Mouse (Mus musculus) testis, adult 2 months (tissue): ENCODE data around the gene BC030500. TPM values are rescaled to one million over a fixed set of nuclear protein-coding genes. Genes with fewer than 3 reads are reported as not detected.

Source experiments
- H3K27ac ChIP-seq: fragments of 200-500 bp; 2 replicates; pipeline ENCODE4 v1.5.1; 2012; ENCODE audit warnings: low read depth, low read length; ENCODE audit not compliant: control insufficient read depth, insufficient read depth
- H3K27me3 ChIP-seq: fragments of 200-500 bp; 2 replicates; pipeline ENCODE4 v1.6.1; 2012; ENCODE audit warnings: mild to moderate bottlenecking, low read length, moderate library complexity; ENCODE audit not compliant: control insufficient read depth, insufficient read depth
- H3K36me3 ChIP-seq: fragments of 200-500 bp; 2 replicates; pipeline ENCODE4 v1.6.1; 2012; ENCODE audit warnings: mild to moderate bottlenecking, low read length; ENCODE audit not compliant: control insufficient read depth, insufficient read depth
- H3K4me1 ChIP-seq: fragments of 200-500 bp; 2 replicates; pipeline ENCODE4 v1.6.1; 2012; ENCODE audit warnings: low read length; ENCODE audit not compliant: control insufficient read depth, insufficient read depth
- H3K4me3 ChIP-seq: fragments of 200-500 bp; 2 replicates; pipeline ENCODE4 v1.5.1; 2012; ENCODE audit warnings: low read depth, mild to moderate bottlenecking, low read length, moderate library complexity, mixed read lengths; ENCODE audit not compliant: control insufficient read depth
- CTCF ChIP-seq: fragments of 200-500 bp; IDR thresholded peaks from 2 replicates; pipeline ENCODE4 v1.5.1; 2012; ENCODE audit warnings: low read depth, mild to moderate bottlenecking, inconsistent platforms, low read length, moderate library complexity; ENCODE audit not compliant: control insufficient read depth, insufficient read depth, insufficient replicate concordance
- POLR2A ChIP-seq: fragments of 200-500 bp; IDR thresholded peaks from 2 replicates; pipeline ENCODE4 v1.6.1; 2012; ENCODE audit warnings: low read depth, mild to moderate bottlenecking, inconsistent platforms, low read length, moderate library complexity; ENCODE audit not compliant: control insufficient read depth
- polyA plus RNA-seq: library from polyadenylated mRNA; depleted of rRNA; stranded (reverse); fragments of >200 nt; gene quantifications from 2 replicates; pipeline ENCODE4 v1.2.3, GENCODE M21; 2012; rRNA removed

The BC030500 gene
- polyA plus RNA-seq, 1 experiment, result not detected

DNA sequence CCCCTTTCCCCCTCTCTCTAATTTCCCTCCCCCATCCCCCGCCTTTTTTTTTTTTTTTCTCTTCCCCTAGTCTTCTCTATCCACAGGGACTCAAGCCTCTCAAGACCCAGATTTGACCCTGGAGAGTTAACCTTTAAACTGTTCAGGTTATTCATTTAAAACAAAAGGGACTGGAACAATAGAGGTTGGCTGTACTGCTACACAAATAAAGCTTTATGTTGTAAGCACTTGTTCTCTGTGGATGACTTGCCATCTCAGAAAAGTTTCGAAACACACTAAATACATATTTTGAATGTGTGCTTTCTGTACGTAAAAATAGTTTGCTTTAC lies 2.0 kb downstream of the BC030500 start:
- Histone ChIP-seq H3K36me3 (no peaks in the 10 kb centered on the region), H3K27ac (no peak overlapping the region), H3K4me3 (no peak overlapping the region), H3K27me3 (no peaks in the 10 kb centered on the region), H3K4me1 (peaks cover 3% of the 10 kb centered on the region; the same call in 1 of the 2 replicates)
- TF ChIP-seq POLR2A (no peak), CTCF (no peak)

GRCm38 (mm10) chr8:58915142-58915541 lies 3.6 kb downstream of the BC030500 start:
- Histone ChIP-seq H3K4me3 (no peak overlapping the region), H3K27me3 (no peaks in the 10 kb centered on the region), H3K36me3 (no peaks in the 10 kb centered on the region), H3K27ac (no peak overlapping the region), H3K4me1 (peaks cover 3% of the 10 kb centered on the region; the same call in 1 of the 2 replicates)
- no peak for TF ChIP-seq POLR2A
- TF ChIP-seq CTCF, result no peak

DNA sequence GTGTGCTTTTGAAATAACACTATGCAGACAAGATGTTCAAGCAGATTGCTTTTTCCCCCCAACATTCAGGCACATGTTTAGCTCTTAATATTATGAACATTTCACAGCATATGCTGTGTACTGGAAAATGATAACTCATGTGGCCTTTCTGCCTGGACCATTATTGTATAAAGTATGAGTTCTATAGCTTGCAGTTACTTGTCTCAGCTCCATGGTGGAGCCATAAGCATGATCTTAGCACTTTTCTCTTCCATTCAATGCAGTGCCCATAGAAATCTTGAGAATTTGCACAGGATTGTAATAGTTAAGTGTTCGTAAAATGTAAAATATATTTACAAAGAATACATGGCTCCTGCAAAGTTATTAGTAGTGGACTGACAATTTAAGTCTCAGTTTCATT lies 19.5 kb downstream of the BC030500 start:
- Histone ChIP-seq H3K27me3 (no peaks in the 10 kb centered on the region), H3K36me3 (no peaks in the 10 kb centered on the region), H3K4me3 (no peak overlapping the region), H3K27ac (no peak overlapping the region), H3K4me1 (no peaks in the 10 kb centered on the region)
- no peak for TF ChIP-seq POLR2A
- no peak for TF ChIP-seq CTCF

DNA sequence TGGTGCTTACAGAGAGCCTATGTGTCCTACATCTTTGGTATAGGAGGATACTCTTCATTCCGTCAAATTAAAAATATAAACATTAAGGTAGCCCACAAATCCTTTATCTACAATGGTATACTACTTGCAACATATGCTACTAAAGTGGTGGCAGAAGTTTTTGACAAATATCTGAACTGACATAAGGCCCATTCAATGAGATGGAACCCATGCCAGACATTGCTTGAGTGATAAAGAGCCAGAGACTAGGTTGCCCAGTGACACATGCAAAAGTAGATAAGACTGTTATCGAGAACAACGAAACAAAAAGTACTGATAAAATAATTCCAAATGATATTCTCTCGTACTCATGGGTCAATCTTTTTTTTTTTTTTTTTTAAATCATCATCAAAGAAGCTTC lies 32.2 kb downstream of the BC030500 start:
- no peak overlapping the region for H3K27ac ChIP-seq
- TF ChIP-seq POLR2A, result no peak
- no peak for TF ChIP-seq CTCF
- no peaks in the 10 kb centered on the region for H3K27me3 ChIP-seq

GRCm38 (mm10) chr8:58957195-58957739 lies 45.7 kb downstream of the BC030500 start:
- Histone ChIP-seq H3K27me3 (no peaks in the 10 kb centered on the region), H3K4me3 (no peak overlapping the region), H3K27ac (no peak overlapping the region), H3K4me1 (no peaks in the 10 kb centered on the region), H3K36me3 (no peaks in the 10 kb centered on the region)
- TF ChIP-seq CTCF (no peak), POLR2A (no peak)

More for the DNA sequence above, 32.2 kb downstream of the BC030500 start:
- no peak overlapping the region for H3K4me3 ChIP-seq
- H3K4me1 ChIP-seq, result no peaks in the 10 kb centered on the region
- H3K36me3 ChIP-seq, result no peaks in the 10 kb centered on the region

Other genes with a start within 250 kb of the BC030500 start
- gene Galntl6, start 885 bp downstream of the BC030500 start, polyA plus RNA-seq, result 33.0 and 39.9 TPM in 2 replicates